14 mouse cellular contexts compared by ENCODE assay signal in the genomic region with DNA sequence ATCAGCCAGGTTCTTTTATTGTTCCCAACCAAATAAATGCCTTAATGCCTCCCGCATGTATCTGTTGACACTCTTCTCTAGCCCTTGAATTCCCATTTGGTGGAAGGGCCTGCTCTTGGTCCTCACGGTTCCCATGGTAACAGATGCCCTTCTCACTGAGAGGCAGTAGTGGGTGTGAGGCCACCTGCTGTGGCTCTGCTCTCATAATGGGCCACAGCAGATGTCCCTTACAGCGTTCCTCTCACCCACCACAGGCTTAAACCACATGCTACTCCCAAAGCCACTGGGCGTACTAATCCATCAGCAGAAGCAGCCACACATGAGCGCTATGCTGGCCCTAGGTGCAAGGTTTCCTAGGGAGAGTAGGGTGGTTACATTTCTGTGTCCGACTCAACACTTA. TPM values are rescaled to one million over a fixed set of nuclear protein-coding genes. Genes with fewer than 3 reads are reported as not detected.
A peak's percentile ranks its signal among the peaks of the same experiment; 100 is the strongest.
DNase-seq lines count a peak whose midpoint lies in the region; ATAC-seq lines count a peak whose summit lies in the region.
"Had no signal": no experiment of that assay in that cellular context is flagged by ENCODE, and none has a peak within 500 bp of the region (broad histone marks: within the 10 kb centered on the region; RNA-seq: fewer than 3 reads in every experiment).

No protein-coding gene starts in this region.

- no peak overlapping the region for H3K9ac ChIP-seq in embryonic facial prominence, embryonic 12.5 days
- no peak overlapping the region for H3K9ac ChIP-seq in hindbrain, embryonic 15.5 days
- H3K9ac ChIP-seq in kidney, embryonic 15.5 days, result no peak overlapping the region
- H3K9ac ChIP-seq: intestine, embryonic 15.5 days; limb, embryonic 15.5 days; lung, embryonic 15.5 days had no signal

- no peaks in the 10 kb centered on the region for H3K36me3 ChIP-seq in embryonic facial prominence, embryonic 12.5 days
- H3K36me3 ChIP-seq in embryonic facial prominence, embryonic 10.5 days (replicated peaks), result peaks cover 14% of the 10 kb centered on the region; the same call in 1 of the 2 replicates
- no peaks in the 10 kb centered on the region for H3K36me3 ChIP-seq in hindbrain, embryonic 15.5 days
- H3K36me3 ChIP-seq in kidney, embryonic 15.5 days, result peaks cover 7% of the 10 kb centered on the region; the same call in 1 of the 2 replicates
- H3K36me3 ChIP-seq: intestine, embryonic 15.5 days; lung, embryonic 15.5 days had no signal

- no peak overlapping the region for H3K4me2 ChIP-seq in embryonic facial prominence, embryonic 12.5 days (replicated peaks)
- H3K4me2 ChIP-seq in hindbrain, embryonic 15.5 days, result no peak overlapping the region
- H3K4me2 ChIP-seq in kidney, embryonic 15.5 days, result no peak overlapping the region
- H3K4me2 ChIP-seq: intestine, embryonic 15.5 days; limb, embryonic 15.5 days; lung, embryonic 15.5 days had no signal

- DNase-seq in embryonic facial prominence, embryonic 10.5 days (ENCODE audit: low spot score), result no peak
- peak; percentile 12 for DNase-seq in right cerebral cortex, adult 18-20 months
- DNase-seq in right cerebral cortex, postnatal 14 days, result no peak
- DNase-seq in telencephalon, adult 2 months (ENCODE audit: low read depth, low spot score), result peak; percentile 19
- no peak for DNase-seq in thymus, postnatal 0 days (ENCODE audit: low spot score)
- DNase-seq: gastrocnemius, postnatal 14 days; layer of hippocampus, adult 9-11 months had no signal

- no peak overlapping the region for H3K4me3 ChIP-seq in embryonic facial prominence, embryonic 12.5 days
- no peak overlapping the region for H3K4me3 ChIP-seq in embryonic facial prominence, embryonic 10.5 days
- H3K4me3 ChIP-seq in hindbrain, embryonic 15.5 days, result no peak overlapping the region
- H3K4me3 ChIP-seq in kidney, embryonic 15.5 days (replicated peaks), result no peak overlapping the region
- H3K4me3 ChIP-seq: erythroblast, embryonic 14.5 days; intestine, embryonic 15.5 days; limb, embryonic 15.5 days; lung, embryonic 15.5 days had no signal

- 79% methylated on average over 6 of the region's 6 CpGs for WGBS in embryonic facial prominence, embryonic 12.5 days
- WGBS in embryonic facial prominence, embryonic 10.5 days, result 78% methylated on average over 6 of the region's 6 CpGs
- 49% methylated on average over 6 of the region's 6 CpGs for WGBS in hindbrain, embryonic 15.5 days
- WGBS in kidney, embryonic 15.5 days, result 67% methylated on average over 6 of the region's 6 CpGs

- 0 out of 2 replicates have a peak, but pooled peaks have one; percentile 28 for ATAC-seq in embryonic facial prominence, embryonic 12.5 days (ENCODE audit: insufficient number of reproducible peaks, insufficient read depth, low FRiP score, low TSS enrichment)
- peak; percentile 27; the same call in 1 of the 2 replicates for ATAC-seq in hindbrain, embryonic 15.5 days (ENCODE audit: low FRiP score, low read depth)
- no peak for ATAC-seq in kidney, embryonic 15.5 days (replicated peaks; ENCODE audit: low FRiP score)
- ATAC-seq: intestine, embryonic 15.5 days had no signal

- H3K9me3 ChIP-seq in embryonic facial prominence, embryonic 12.5 days, result peaks cover 5% of the 10 kb centered on the region; the same call in 1 of the 2 replicates
- no peaks in the 10 kb centered on the region for H3K9me3 ChIP-seq in embryonic facial prominence, embryonic 10.5 days
- H3K9me3 ChIP-seq in hindbrain, embryonic 15.5 days, result no peaks in the 10 kb centered on the region
- no peaks in the 10 kb centered on the region for H3K9me3 ChIP-seq in kidney, embryonic 15.5 days (replicated peaks)
- H3K9me3 ChIP-seq: intestine, embryonic 15.5 days; limb, embryonic 15.5 days; lung, embryonic 15.5 days had no signal

- no peaks in the 10 kb centered on the region for H3K4me1 ChIP-seq in embryonic facial prominence, embryonic 12.5 days
- no peaks in the 10 kb centered on the region for H3K4me1 ChIP-seq in embryonic facial prominence, embryonic 10.5 days
- no peaks in the 10 kb centered on the region for H3K4me1 ChIP-seq in hindbrain, embryonic 15.5 days (replicated peaks)
- no peaks in the 10 kb centered on the region for H3K4me1 ChIP-seq in kidney, embryonic 15.5 days
- H3K4me1 ChIP-seq: intestine, embryonic 15.5 days; limb, embryonic 15.5 days; lung, embryonic 15.5 days had no signal

- no peak overlapping the region for H3K27ac ChIP-seq in embryonic facial prominence, embryonic 12.5 days
- H3K27ac ChIP-seq in embryonic facial prominence, embryonic 10.5 days (replicated peaks), result no peak overlapping the region
- H3K27ac ChIP-seq in hindbrain, embryonic 15.5 days (replicated peaks), result no peak overlapping the region
- no peak overlapping the region for H3K27ac ChIP-seq in kidney, embryonic 15.5 days
- H3K27ac ChIP-seq: intestine, embryonic 15.5 days; limb, embryonic 15.5 days; lung, embryonic 15.5 days had no signal

- no peaks in the 10 kb centered on the region for H3K27me3 ChIP-seq in embryonic facial prominence, embryonic 12.5 days
- H3K27me3 ChIP-seq in embryonic facial prominence, embryonic 10.5 days (replicated peaks; ENCODE audit: low read depth, poor library complexity, severe bottlenecking), result no peaks in the 10 kb centered on the region
- H3K27me3 ChIP-seq in hindbrain, embryonic 15.5 days, result no peaks in the 10 kb centered on the region
- no peaks in the 10 kb centered on the region for H3K27me3 ChIP-seq in kidney, embryonic 15.5 days
- H3K27me3 ChIP-seq: intestine, embryonic 15.5 days; limb, embryonic 15.5 days; lung, embryonic 15.5 days had no signal

RNA-seq across cellular contexts. Expression of gene A930033H14Rik, which starts 25.4 kb away (rescaled TPM):
- polyA plus RNA-seq in embryonic facial prominence, embryonic 12.5 days (2016; fragmentation: Nextera tagmentation; extraction: Ambion mirVana), result 3.0 and 3.3 TPM in 2 replicates
- 1.2 and 1.4 TPM in 2 replicates for polyA plus RNA-seq in embryonic facial prominence, embryonic 10.5 days (2016; fragmentation: Nextera tagmentation; extraction: Ambion mirVana)
- 1.2 and 1.4 TPM in 2 replicates for polyA plus RNA-seq in hindbrain, embryonic 15.5 days (2015; fragmentation: Nextera tagmentation; extraction: Ambion mirVana)
- polyA plus RNA-seq in thymus, postnatal 0 days (2015; fragmentation: Nextera tagmentation; extraction: Ambion mirVana), result 0.36 TPM in 2 replicates
- polyA plus RNA-seq in kidney, embryonic 15.5 days (2015; fragmentation: Nextera tagmentation; extraction: Ambion mirVana), result 2.0 and 2.2 TPM in 2 replicates
- polyA plus RNA-seq: erythroblast, embryonic 14.5 days had no signal

Comparison
In these comparisons a context has a peak if more than half of its experiments do, and no peak if none do; other contexts are left out.
1. DNase-seq: peak in right cerebral cortex, adult 18-20 months (single experiment) and telencephalon, adult 2 months (single experiment); none in embryonic facial prominence, embryonic 10.5 days (single experiment), right cerebral cortex, postnatal 14 days (single experiment) and thymus, postnatal 0 days (single experiment).